Mouse (Mus musculus) thymus, postnatal 0 days (tissue): ENCODE results near the gene Krt88. TPM values are rescaled to one million over a fixed set of nuclear protein-coding genes. Genes with fewer than 3 reads are reported as not detected.
A peak's percentile ranks its signal among the peaks of the same experiment; 100 is the strongest.

ENCODE experiments used
- DNase-seq: peaks from one replicate; pipeline ENCODE4 v3.0.0-alpha.2; 2015; ENCODE audit warnings: low spot score
- polyA plus RNA-seq: library from polyadenylated mRNA; unstranded; fragments of >200 nt; fragmentation: Nextera tagmentation; extraction: Ambion mirVana; gene quantifications from 2 replicates; pipeline ENCODE4 v1.2.1, GENCODE M21; 2015

Gene Krt88
- polyA plus RNA-seq, 1 experiment from 2014 or later: not detected

- peak; percentile 10 for DNase-seq
Observed at GRCm38 (mm10) chr15:101472952-101473528, 25.5 kb downstream of the Krt88 start, which contains the start of gene Krt86. Krt86 (plus strand) TSS chr15:101473478.

GRCm38 (mm10) chr15:101479007-101479665 lies 31.6 kb downstream of the Krt88 start:
- DNase-seq: peak; percentile 65

GRCm38 (mm10) chr15:101479666-101480060 lies 32.1 kb downstream of the Krt88 start:
- DNase-seq: no peak

GRCm38 (mm10) chr15:101482056-101482455 lies 34.5 kb downstream of the Krt88 start:
- no peak for DNase-seq

GRCm38 (mm10) chr15:101483646-101484045 lies 36.1 kb downstream of the Krt88 start:
- DNase-seq: no peak

- DNase-seq: no peak
Observed at GRCm38 (mm10) chr15:101484939-101485338, 37.4 kb downstream of the Krt88 start.

GRCm38 (mm10) chr15:101485911-101486635 lies 38.5 kb downstream of the Krt88 start:
- DNase-seq: peak; percentile 65

- DNase-seq: no peak
Observed at GRCm38 (mm10) chr15:101491431-101491830, 43.9 kb downstream of the Krt88 start, which contains the start of gene Krt83. Krt83 (minus strand) TSS chr15:101491512.

GRCm38 (mm10) chr15:101492718-101493117 lies 45.2 kb downstream of the Krt88 start:
- no peak for DNase-seq

GRCm38 (mm10) chr15:101493713-101494112 lies 46.2 kb downstream of the Krt88 start:
- DNase-seq: no peak

- no peak for DNase-seq
Observed at GRCm38 (mm10) chr15:101494203-101494602, 46.7 kb downstream of the Krt88 start.

- no peak for DNase-seq
Observed at GRCm38 (mm10) chr15:101495266-101495665, 47.7 kb downstream of the Krt88 start.

- DNase-seq: no peak
Observed at GRCm38 (mm10) chr15:101497181-101497580, 49.6 kb downstream of the Krt88 start.

Other genes starting within 250 kb of the Krt88 start
- 1.2 TPM in 2 replicates for gene Grasp, start 223.6 kb upstream of the Krt88 start, polyA plus RNA-seq
- gene Nr4a1, start 193.5 kb upstream of the Krt88 start, polyA plus RNA-seq: 24.4 and 27.4 TPM in 2 replicates
- gene Atg101, start 163.5 kb upstream of the Krt88 start, polyA plus RNA-seq: 95.1 and 103 TPM in 2 replicates
- gene 6030408B16Rik, start 154.5 kb upstream of the Krt88 start, polyA plus RNA-seq: 0.22 and 0.40 TPM in 2 replicates
- gene Krt80, start 77.6 kb upstream of the Krt88 start, polyA plus RNA-seq: 0.65 and 0.72 TPM in 2 replicates
- 84.1 and 92.4 TPM in 2 replicates for gene Krt7, start 36.7 kb upstream of the Krt88 start, polyA plus RNA-seq
- gene Krt87, start 8.9 kb upstream of the Krt88 start, polyA plus RNA-seq: 0.51 and 0.91 TPM in 2 replicates
- gene Krt81, start 16.0 kb downstream of the Krt88 start, polyA plus RNA-seq: 0.47 and 0.48 TPM in 2 replicates
- gene Krt86, start 25.7 kb downstream of the Krt88 start, polyA plus RNA-seq: 0.28 and 0.46 TPM in 2 replicates
- 1.0 and 1.7 TPM in 2 replicates for gene Krt83, start 43.8 kb downstream of the Krt88 start, polyA plus RNA-seq
- gene Gm49425, start 69.5 kb downstream of the Krt88 start, polyA plus RNA-seq: 0.13 and 0.39 TPM in 2 replicates
- gene Krt84, start 85.1 kb downstream of the Krt88 start, polyA plus RNA-seq: 0.29 and 0.31 TPM in 2 replicates
- 0.05 and 0.08 TPM in 2 replicates for gene Krt82, start 102.9 kb downstream of the Krt88 start, polyA plus RNA-seq
- 0.06 and 0.18 TPM in 2 replicates for gene Krt90, start 115.2 kb downstream of the Krt88 start, polyA plus RNA-seq
- 0.21 and 0.27 TPM in 2 replicates for gene Krt75, start 126.2 kb downstream of the Krt88 start, polyA plus RNA-seq
- not detected in 2 replicates for gene Gm5414, start 180.4 kb downstream of the Krt88 start, polyA plus RNA-seq
- not detected in 2 replicates for gene Gm5478, start 199.6 kb downstream of the Krt88 start, polyA plus RNA-seq
- 0.80 and 0.94 TPM in 2 replicates for gene Krt6b, start 232.5 kb downstream of the Krt88 start, polyA plus RNA-seq
- 3.4 and 7.7 TPM in 2 replicates for gene Krt6a, start 246.6 kb downstream of the Krt88 start, polyA plus RNA-seq